Mouse (Mus musculus) CD4-positive, CD25-positive, alpha-beta regulatory T cell, adult 4 months (primary cell): Measurements from ENCODE around the gene Gm30191. TPM values are rescaled to one million over a fixed set of nuclear protein-coding genes. Genes with fewer than 3 reads are reported as not detected.

Experiments used
- ATAC-seq: one replicate; pipeline ENCODE4 v1.8.0; 2017
- polyA plus RNA-seq, 2 experiments: library from polyadenylated mRNA; unstranded; fragments of 100-300 nt; shearing (Covaris generic); gene quantifications; one replicate each; pipeline ENCODE4 v1.2.1; 2017

The Gm30191 gene
- polyA plus RNA-seq, result not detected

DNA sequence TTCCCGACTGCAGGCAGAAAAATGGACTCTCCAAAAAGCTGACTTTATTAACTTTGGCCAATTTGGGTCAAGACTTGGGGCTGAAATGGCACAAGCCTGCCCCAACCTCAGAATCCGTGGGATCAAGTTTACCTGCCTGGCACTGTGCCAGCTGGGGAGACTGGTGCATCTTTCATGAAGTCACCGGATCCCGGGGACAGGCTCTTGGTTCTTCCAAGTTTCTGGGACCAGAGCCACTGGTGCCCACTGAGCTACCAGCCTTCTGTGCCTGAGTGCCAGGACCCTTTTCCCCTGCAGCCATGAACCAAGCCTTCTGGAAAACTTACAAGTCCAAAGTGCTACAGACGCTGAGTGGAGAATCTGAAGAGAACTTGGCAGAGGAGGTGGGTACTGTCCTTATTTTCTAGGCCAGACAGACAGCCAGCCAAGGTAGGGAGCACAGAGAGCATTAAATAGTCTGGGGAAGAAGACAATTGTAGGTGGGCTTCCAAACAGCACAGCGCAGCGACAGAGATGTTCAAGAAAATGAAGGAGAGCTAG lies at the start of gene Gm30191:
Gene Gm30191, plus strand, starts transcription at position 217 of the 540 bp plus-strand sequence.
- no peak for ATAC-seq

DNA sequence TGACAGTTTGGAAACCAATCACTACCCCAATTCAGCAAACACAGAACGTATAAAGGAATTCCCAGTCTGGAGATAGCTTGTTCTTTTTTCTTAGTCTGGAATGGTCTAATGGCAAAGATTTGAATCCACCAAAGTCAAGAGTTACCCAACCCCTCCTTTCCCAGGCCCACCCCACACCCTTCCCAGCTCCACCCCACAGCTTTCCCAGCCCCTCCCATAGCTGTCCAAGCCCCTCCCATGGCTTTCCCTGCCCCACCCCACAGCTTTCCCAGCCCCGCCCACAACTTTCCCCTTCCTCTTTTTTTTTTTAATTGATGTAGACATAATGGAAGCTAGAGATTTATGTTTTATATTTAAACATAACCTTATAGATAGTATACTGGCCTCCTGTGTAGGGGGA lies 47.4 kb upstream of the Gm30191 start:
- ATAC-seq, result no peak

DNA sequence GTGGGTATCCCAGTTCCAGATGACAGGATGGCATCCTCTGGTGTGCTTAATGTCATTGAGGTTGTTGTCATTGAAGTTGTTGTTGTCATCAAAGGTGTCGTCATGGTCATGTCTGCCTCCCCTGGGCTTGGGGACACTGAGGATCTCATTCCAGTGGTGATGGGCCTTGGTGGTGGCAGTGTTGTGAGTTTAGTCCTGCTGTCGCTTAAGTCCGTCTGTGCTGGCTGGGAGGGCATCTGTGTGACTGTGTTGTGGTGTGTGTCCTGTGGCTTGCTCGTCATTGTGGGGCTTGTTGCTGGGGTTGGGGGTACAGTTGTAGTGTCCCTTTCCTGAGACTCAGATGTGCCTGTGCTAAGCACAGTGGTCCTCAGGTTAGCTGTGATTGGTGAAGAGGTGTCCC lies 43.8 kb upstream of the Gm30191 start, which contains the start of gene Gm7534:
Gene Gm7534, minus strand, starts transcription at position 101 of the 400 bp plus-strand sequence.
- ATAC-seq, result no peak

DNA sequence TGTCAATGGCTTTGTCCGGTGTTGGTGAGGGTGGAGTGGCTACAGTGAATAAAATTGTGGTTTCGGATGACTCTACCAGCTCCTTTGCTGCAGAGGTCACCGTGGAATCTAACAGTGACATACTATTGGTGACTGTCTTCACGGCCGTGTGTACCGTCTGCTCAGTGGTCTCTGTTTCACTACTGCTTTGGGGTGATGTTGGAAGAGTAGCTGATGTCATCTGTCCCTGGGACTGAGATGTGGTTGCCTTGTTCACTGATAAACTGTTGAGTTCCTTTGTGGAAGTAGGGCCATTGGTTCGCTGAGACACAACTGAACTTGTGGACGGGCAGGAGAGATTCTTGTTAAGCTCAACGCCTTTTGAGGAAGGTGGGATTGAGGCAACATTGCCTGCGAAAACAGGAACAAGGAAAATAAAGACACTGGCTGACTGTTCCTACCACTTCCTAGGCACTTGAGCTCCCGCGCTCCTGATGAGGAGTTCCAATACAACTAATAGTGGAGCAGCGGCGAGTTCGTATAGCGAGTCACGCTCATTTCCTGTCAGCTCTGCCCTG lies 43.3 kb upstream of the Gm30191 start:
- no peak for ATAC-seq

DNA sequence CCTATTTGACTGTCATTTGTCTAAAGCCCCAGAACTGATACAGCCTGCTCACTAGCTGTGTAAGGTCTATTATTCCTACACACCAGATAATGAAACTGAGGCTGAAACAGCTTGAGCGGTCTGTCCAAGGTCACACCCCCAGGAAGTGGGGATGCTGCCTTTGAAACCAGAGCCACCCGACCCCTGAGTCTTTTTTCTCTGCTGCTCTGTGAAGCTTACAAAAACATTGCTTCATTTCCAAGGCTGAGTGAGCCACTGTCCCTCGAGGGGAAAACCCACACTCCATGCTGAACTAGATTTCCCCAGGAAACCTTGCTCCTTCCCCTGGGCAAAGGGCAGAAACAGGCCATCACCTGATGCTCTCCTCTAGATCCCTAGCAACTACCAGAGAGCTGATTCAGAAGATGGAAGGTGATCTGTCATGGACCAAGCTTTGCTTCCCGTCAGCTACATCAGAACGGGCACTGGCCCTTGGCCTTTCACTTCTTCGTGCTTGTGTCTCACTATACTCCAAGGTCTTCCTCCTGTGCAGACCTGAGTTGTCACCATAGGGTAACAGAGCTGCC lies 40.2 kb upstream of the Gm30191 start:
- ATAC-seq, result no peak

DNA sequence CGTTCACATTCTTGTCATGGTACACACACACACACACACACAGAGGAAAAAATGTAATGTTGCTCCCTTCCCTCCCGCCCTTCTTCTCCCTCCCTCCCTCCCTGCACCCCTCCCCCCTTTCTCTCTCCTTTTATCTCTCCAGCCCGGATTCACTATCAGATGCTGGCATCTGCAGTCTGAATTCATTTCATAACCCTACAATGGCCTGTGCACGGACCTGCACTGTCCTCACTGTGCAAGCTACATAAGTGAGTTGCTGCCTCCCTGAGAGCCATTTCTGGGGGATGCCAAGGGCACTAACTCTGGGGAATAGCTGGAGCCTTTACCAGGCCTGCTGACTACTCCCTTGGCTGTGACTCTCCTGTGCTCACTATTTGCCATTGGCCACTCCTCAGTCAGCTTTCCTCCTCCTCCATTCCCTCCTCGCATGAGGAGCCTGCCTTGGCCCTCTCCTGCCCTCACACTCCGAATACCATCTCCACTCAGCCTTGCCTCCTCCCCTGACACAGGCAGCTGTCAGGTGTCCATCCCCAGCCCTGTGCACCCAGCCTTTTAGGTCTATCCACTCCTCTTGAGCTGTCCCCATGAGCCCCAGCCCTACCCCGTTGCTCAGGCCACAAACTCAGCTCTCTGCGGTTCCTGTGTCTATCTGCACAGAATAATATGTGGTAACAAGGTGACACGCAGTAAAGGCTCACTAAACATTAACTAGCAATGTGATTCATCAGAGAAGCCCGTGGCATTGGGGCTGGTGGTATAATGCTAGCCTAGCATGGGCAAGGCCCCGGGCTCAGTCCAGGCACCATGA lies 23.7 kb upstream of the Gm30191 start:
- no peak for ATAC-seq

DNA sequence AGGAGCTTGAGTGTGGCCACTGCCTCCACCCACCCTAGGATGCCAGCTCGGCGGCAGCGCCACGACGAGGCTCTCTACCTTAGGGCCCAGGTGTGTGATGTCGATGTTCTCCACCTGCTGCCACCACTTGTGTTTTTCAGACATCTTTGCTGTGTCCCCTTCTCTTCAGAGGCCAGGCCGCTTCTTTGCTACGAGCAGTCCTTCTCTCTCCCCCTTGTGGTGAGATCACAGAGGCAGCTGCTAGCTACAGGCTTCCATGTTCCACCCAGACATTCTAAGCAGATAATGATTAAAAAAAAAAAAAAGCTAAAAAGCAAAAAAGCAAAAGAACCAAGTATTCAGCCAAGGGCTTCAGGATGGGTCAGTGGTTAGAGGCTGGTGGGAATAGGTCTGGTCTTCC lies 19.5 kb upstream of the Gm30191 start, which contains the start of gene Catsper4:
Gene Catsper4, minus strand, starts transcription at position 190 of the 400 bp plus-strand sequence.
- ATAC-seq, result no peak

DNA sequence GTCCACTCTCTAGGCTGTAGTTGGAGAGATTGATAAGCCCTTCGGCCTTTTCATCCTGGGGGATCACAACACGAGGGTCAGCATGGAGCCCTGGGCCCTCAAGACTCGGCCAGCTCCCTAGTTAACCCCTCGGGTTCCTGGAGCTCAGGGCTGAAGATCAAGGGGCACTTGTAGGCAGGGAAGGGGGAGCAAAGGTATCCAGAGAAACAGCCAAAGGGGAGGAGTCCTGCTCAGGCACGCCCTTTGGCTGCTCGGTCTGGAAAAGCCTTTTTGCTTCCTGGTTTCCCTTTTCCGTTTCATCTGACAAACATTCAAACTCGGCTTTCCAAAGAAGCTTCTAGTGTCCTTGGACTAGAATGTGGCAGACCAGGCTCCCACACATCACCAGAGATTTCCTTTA lies 16.3 kb upstream of the Gm30191 start:
- ATAC-seq, result no peak

DNA sequence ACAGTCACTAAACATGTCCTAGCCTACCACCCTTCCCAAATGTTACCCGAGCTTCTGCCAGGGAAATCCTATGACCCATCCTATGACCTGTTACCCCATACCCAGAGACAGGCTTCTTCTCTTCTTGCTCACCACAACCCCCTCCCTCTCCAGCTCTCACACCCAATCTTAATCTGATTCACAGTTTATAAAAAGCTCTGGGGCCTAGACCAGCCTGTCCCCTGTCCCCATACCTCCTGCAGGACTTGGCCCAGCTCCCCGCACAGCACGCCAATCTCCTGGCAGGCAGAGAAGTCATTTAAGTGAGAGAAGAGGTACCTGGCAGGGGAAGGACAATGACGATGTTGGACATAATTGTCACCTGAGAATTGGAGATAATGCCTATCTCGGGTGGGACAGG lies 11.9 kb upstream of the Gm30191 start:
- no peak for ATAC-seq

DNA sequence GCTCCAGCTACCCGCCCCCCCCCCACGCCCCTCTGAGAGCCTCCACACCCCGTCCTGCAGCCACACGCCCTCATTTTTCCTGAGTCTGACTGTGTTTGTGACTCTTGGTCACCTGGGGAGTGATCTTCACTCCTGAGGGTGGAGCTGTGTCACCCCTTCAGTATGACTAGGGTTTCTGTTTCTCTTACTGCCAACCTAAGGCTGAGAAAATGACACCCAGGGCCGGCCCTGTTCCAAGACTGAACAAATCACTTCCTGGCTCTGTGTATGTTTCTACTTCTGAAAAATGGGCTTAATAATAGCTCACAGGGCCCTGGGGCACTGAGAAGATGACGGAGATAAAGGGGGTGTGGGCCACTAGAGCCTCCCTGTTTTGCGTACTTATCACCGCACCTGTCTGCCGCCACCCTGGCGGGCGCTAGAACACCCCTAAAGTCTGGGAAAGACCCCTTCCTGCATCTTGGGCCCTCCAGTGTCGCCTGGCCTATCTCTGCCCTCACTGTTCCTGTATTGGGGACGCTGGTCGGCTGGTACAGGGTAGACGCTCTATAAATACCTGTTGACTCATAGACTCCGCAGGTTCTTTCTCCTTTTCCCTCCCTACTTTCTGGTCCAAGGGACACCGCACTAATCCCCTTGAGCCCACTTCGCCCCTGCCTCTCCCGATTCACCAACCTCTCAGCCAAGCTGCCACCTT lies 9.0 kb upstream of the Gm30191 start:
- ATAC-seq, result no peak

DNA sequence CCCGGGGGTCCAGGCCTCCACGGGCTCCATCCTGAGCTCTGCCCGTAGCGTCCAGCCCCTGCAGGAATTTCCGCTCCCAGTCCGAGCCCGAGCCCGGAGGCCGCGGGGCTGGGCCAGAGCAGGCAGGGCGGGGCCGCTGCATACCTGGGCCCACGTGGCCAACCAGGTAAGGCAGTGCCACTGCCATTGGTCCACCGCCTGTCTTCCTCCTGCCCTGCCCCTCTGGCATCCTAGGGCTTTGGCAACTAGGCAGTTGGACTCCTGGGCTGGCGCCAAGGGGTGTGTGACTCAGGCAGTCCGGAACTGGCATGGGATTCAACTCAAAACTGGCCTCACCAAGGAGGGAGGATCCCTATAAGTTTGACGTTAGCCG lies 8.5 kb upstream of the Gm30191 start, which contains the start of gene Cnksr1:
Gene Cnksr1, minus strand, starts transcription at position 121 of the 373 bp plus-strand sequence.
- ATAC-seq, result no peak

DNA sequence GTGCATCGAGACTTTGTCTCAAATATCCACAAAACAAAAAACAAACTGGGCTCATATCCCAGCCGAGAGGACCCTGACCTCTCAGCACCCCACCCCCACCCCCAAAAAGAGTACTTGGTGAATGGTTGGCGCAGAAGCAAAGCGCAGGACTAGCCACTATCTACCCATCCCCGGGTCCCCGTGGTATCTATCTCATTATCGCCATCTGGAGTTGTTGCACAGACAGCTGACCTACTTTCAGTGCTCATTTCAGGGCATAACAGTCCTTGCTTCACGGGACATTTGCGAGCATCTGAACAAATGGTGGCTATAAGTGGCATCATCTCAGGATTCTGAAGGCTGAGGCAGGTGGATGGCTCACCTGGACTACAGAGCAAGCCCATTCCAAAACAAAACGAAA lies 8.0 kb upstream of the Gm30191 start:
- no peak for ATAC-seq

DNA sequence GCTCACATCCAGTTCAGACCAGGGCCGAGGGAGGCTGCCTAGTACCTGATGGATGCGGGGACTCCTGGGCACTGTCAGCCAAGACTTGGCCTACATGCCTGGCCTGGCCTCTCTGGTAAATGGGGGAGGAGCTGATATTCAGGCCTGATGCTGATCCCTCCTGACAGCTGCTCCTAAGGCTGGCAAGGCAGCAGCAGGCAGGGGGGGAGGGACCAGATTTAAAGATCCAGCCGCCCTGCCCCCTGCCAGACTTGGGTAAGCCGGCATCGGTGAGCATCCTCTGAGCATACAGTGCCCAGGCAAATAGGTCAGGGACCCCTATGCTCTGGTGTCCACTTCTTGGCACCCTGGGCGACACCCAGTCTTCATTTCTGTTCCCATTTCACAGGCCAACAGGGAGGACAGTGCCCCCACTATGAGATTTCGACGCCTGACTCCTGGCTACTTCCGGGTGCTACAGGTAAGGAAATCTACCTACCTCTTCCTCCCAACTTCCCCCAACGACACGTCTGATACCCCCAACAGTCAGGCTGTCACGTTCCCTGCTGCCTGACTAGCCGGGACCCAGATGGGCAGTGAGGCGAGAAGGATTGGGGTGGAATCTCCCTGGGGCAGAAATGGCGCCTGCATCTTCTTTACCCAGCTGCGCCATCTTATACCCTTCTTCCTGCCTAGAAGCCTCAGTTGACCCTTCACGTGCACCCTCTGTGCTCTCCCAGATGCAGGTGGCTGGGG lies 3.1 kb upstream of the Gm30191 start, which contains the start of gene E130218I03Rik:
Gene E130218I03Rik, plus strand, starts transcription at position 147 of the 735 bp plus-strand sequence.
- ATAC-seq, result no peak

DNA sequence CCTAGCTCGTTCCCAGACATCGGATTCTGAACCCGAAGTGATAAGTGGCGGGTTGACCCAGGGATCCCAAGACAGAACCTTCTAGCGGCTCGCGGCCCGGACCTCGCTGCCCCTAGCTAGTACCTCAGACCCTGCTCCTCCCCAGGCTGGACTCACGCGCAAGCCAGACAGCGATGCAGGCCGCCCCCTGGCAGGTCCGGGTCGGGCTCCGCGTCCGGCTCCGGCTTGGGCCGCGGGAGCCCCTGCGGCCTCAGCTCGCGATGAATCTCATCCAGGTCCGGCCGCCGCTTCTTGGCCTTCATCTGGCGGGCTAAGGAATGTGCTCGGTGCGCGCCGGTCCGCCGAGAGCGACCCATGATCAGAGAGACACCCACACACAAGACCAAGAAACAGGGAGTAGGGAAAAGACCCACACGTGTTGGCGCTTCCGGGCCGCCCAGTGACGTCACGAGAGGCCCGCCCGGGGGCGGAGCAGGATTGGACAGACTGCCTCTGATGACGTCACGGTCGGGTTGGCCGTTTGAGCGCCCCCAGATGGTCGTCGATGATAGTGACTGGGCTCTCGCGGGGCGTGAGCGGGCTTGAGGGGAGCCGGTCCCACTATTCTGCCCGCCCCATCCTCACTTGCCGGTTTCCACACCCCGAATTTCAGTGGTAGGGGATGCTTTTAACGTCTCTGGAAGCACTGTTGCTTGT lies 1.4 kb upstream of the Gm30191 start, which contains the start of gene Zfp593:
Gene Zfp593, minus strand, starts transcription at position 445 of the 696 bp plus-strand sequence.
- peak; percentile 94 for ATAC-seq

DNA sequence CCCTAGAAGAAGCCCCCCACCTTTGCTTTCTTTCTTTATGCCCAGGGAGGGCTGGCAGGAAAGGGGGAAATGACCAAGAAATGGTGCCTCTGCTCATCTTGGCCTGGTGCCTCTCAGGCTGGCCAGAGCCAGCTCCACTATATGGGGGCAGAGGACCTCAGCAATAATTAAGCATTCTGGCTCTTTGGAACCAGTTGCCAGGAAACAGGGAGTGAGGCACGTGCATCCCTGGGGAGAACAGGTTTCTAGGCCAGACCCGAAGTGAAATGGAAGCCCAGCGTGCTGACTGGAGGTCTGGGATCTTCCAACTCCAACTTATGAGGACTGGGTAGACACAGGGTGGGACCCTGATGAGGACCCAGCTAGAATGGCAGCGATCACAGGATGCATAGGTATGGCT lies 479 bp upstream of the Gm30191 start:
- no peak for ATAC-seq

DNA sequence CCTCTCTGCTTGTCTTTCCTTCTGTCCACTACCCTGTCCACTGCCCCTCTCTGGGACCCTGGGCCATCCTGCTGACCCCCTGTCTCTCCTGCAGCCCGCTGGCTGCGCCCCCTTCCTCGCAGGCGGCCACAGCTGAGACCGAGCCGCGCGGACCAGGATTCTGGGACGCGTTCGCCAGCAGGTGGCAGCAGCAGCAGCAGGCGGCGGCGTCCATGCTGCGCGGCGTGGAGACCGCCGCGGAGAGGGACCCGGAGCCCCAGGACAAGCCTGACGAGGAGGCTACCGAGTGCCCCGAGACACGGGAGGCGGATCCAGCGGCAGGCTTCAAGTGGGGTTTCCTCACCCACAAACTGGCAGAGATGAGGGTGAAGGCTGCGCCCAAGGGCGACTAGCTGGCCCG lies 2.9 kb downstream of the Gm30191 start:
- no peak for ATAC-seq

DNA sequence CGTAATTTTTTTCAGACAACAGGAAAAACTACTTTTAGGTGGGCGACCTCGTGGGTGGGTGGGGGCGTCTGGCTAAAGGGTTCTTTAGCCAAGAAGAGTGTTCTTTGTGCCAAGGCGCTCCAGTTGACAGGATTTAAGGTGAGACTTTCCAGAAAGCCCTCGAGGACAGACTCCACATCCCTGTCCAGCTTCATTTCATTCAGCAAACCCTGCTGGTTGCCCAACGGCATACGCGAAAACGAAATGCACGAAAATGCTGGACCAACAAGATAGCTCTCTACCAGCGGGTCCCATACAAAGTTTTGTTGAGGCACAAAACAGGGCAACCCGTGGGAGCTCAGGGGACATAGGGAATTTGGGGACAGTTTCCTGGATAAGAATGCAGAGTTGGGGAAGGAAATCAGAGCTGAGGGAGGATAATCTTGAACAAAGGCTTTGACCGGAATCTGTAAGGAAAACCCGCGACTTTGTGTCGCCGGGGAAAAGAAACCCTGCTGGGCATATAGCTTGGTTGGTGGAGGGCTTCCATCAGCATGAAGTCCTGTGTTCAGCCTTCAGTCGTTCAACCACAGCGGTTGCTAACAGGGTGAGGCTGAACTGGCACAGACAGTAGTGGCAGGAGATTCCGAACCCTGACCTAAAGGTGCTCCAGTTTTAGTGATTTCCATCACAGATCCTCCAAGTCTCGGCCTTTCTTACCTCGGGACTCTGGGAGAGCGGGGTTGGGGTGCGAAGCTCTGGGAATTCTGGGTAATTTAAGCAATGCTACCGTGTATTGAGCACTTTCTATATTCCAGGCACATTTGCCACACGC lies 3.6 kb downstream of the Gm30191 start:
- no peak for ATAC-seq

DNA sequence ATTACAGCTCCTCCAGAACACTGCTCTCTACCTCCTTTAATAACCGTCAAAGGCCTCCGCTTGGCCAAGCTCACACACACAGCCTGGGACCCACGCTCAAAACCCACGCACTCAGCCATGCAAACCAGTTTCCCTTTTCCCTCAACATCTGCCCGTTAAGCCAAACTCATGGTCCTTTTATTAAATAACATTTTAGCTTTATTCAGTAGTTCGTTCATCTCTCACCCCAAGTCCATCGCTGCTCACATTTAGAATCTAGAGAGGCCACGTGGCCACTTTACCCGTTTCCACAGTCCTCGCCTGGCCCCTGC lies 4.2 kb downstream of the Gm30191 start:
- ATAC-seq, result no peak

DNA sequence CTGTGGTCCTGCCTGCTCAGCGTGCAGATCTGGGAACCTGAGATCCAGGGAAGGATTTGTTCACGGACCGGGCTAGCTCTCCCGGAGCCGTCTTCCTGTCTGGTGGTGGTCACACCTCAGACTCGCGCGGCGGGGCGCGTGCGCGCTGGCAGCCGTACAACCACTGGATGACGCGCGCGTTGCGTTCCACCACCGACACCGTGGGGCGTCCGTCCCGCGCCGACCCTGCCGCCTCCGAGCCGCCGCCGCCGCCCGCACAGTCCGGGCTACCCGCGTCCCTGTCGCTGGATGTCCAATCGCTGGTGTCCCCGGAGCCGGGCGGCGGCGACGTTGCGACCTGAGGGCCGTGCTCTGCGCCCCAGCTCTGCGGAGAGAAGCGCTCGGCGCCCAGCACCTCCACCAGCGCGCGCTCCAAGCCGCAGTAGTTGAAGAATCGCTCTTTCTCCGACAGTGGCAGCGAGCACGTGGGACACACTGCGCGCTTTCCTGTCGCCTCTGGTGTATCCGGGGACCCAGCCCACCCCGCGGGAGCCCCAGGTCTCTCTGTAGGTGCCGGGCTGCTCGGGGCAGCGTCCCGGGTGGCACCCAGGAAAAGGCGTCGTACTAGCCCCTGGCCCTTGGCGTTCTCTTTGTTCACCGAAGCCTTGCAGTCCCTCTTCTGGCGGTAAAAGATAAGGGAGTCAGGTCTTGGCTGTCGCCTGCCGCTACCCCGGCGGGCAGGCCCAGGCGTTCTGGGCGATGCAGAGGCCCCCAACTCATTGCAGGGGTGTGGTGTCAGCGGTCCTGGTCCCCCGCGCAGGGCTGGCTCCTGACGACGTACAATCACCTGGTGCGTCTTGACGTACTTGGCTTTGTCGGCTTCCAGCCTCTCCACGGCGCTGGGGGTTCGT lies 4.8 kb downstream of the Gm30191 start:
- ATAC-seq, result peak; percentile 32
